Mouse (Mus musculus) lung, postnatal 36 days (tissue): ENCODE results near the gene Olfr729.

Experiments used
- DNase-seq: peaks from one replicate; pipeline ENCODE4 v3.0.0; 2022; ENCODE audit warnings: mixed read lengths

The Olfr729 gene

DNA sequence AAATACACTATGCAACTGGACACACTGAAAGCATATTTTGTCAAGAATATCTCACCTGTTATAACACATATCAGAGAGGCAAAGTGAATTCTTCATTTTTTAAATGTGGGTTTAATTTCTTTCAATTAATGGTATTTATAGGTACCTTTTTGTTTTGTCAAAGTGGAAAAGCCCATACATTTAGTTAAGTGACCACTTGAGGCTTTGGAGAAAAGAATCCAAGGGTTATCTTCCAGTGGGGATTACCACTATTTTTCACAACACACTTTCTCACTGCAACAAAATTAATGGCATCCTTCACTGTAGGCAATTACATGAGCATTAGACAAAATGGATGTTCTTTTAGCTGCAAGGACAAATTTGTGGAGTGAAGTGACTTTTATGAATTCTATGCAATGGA, at the start of gene Olfr729:
Gene Olfr729, minus strand, starts transcription at position 101 of the 400 bp plus-strand sequence.
- DNase-seq = no peak

DNA sequence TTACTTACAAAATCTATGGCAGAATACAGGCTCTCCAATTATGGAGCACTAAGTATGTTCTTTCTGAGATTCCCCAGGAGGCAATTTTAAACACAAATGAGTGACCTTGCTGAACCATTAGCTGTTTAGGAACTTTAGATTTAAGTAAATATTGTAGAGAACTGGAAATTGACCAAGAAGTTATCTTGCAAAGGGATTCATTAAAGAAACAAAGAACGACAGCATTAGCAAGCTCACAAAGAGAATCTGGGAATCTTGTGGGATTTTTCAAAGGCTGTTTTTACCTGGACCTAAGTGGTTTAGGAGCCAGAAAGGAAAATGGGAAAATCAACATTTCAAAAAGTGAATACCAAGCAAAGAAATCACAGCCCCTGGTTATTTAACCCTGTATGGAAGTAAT, 35.4 kb upstream of the Olfr729 start, which contains the start of gene Olfr730:
Gene Olfr730, minus strand, starts transcription at position 101 of the 400 bp plus-strand sequence.
- no peak for DNase-seq

DNA sequence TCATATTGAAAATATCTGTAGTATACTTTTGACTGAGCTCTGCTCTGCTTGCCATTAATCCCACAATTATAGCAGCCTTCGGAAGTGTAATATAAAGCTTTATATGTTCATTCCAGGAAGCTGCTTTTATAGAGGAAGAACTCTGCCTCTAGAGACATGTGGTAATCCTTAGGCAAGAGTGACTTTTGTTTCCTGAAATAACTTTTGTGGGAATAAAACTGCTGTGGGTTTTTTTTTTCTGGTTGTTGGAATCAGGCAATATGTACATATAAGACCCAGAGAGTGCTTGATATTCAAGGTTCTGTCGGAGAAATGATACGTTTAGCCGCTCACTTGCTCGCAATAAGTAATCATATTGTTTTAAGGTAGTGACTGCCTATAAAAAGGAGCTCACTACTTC, 10.1 kb downstream of the Olfr729 start, which contains the start of gene Olfr728:
Gene Olfr728, minus strand, starts transcription at position 101 of the 400 bp plus-strand sequence.
- DNase-seq = no peak

DNA sequence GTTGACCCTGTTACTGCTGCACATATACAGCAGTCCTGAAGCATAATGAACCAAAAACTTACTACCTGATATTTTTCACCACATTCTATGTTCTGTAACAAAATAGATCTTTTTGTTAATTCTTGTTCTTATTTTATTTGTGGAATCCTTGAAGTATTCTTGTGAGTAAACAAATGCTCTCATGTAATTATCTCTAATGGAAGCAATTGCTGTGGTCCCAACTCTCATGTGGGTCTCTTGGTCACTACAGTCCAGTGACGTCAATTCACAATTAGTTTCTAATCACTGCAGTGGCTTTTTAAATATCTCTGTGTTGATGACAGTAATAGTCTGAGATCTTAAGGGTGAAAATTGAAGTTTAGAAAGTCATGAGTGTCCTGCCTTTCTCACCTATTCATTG, 29.8 kb downstream of the Olfr729 start, which contains the start of gene Olfr727:
Gene Olfr727, plus strand, starts transcription at position 301 of the 400 bp plus-strand sequence.
- no peak for DNase-seq
